Mouse (Mus musculus): ENCODE measurements around the gene Dnajc25. TPM values are rescaled to one million over a fixed set of nuclear protein-coding genes. Genes with fewer than 3 reads are reported as not detected.

Gene Dnajc25
- total RNA-seq, 2 experiments from 2014 or later, result 10.5 to 12.1 TPM

GRCm38 (mm10) chr4:59047222-59047621, 52.4 kb downstream of the Dnajc25 start:
- intact Hi-C loops (cut with DNase I; ENCODE audit: low total_unique reads), result no loop called here

GRCm38 (mm10) chr4:59051081-59051480, 56.2 kb downstream of the Dnajc25 start:
- DNase-seq, result no peak
- intact Hi-C loops (cut with DNase I; ENCODE audit: low total_unique reads), result no loop called here

More at GRCm38 (mm10) chr4:59047222-59047621, 52.4 kb downstream of the Dnajc25 start:
- no peak for DNase-seq

- intact Hi-C loops (cut with DNase I; ENCODE audit: low total_unique reads), result no loop called here
- no peak for DNase-seq
These were observed 63.1 kb downstream of the Dnajc25 start for GRCm38 (mm10) chr4:59057929-59058328.

GRCm38 (mm10) chr4:59062526-59062925, 67.7 kb downstream of the Dnajc25 start:
- intact Hi-C loops (cut with DNase I; ENCODE audit: low total_unique reads), result no loop called here
- no peak for DNase-seq

GRCm38 (mm10) chr4:59069276-59069675, 74.4 kb downstream of the Dnajc25 start:
- intact Hi-C loops (cut with DNase I; ENCODE audit: low total_unique reads), result no loop called here

More at GRCm38 (mm10) chr4:59069276-59069675, 74.4 kb downstream of the Dnajc25 start:
- no peak for DNase-seq

Other genes with a start within 250 kb of the Dnajc25 start
- gene Olfr267, start 207.3 kb upstream of the Dnajc25 start, total RNA-seq (2021), result under 1 TPM; 0.10 to 0.22 TPM
- 100 to 1,000 TPM; 206 to 221 TPM for gene Ecpas, start 82.3 kb upstream of the Dnajc25 start, total RNA-seq (2021)
- gene Zkscan16, start 51.4 kb upstream of the Dnajc25 start, total RNA-seq (2021), result under 1 TPM; 0.16 to 0.18 TPM
- gene Ptgr1, start 7.9 kb upstream of the Dnajc25 start, total RNA-seq (2021), result 1 to 10 TPM; 3.4 to 3.7 TPM
- 1 to 10 TPM in 1 of 2 experiments, not detected in 1; 2.2 TPM for gene Gm20503, start 8.1 kb downstream of the Dnajc25 start, total RNA-seq (2021)
- 10 to 100 TPM; 12.3 to 20.1 TPM for gene Gng10, start 40.0 kb downstream of the Dnajc25 start, total RNA-seq (2021)
- not detected for gene AI481877, start 143.9 kb downstream of the Dnajc25 start, total RNA-seq (2021)
- gene Ugcg, start 194.2 kb downstream of the Dnajc25 start, total RNA-seq (2021), result 10 to 100 TPM; 10.2 to 10.4 TPM

Data from gastrocnemius, postnatal 14 days (tissue).